Mouse (Mus musculus): ENCODE measurements around the gene Olfr1043. TPM values are rescaled to one million over a fixed set of nuclear protein-coding genes. Genes with fewer than 3 reads are reported as not detected.

Olfr1043 gene
- polyA plus RNA-seq (2015; fragmentation: Illumina TruSeq; extraction: RNeasy Lipid Tissue Mini Kit (QIAGEN cat#74804); ENCODE audit: insufficient read depth, low replicate concordance) = not detected

GRCm38 (mm10) chr2:86167422-86167821, at the start of gene Olfr1043:
Gene Olfr1043 (minus strand): TSS chr2:86167522.

GRCm38 (mm10) chr2:86202909-86203308, 35.6 kb upstream of the Olfr1043 start, which contains the start of gene Olfr1045:
Gene Olfr1045 (minus strand): TSS chr2:86203009.

GRCm38 (mm10) chr2:86185583-86185982, 18.3 kb upstream of the Olfr1043 start, which contains the start of gene Olfr52:
Gene Olfr52 (minus strand): TSS chr2:86185683.

GRCm38 (mm10) chr2:86177720-86178119, 10.4 kb upstream of the Olfr1043 start, which contains the start of gene Olfr1044:
Gene Olfr1044 (minus strand): TSS chr2:86177820.

GRCm38 (mm10) chr2:86161738-86162137, 5.6 kb downstream of the Olfr1043 start, which contains the start of gene Olfr1042:
Gene Olfr1042 (minus strand): TSS chr2:86161838.

GRCm38 (mm10) chr2:86146632-86147031, 20.7 kb downstream of the Olfr1043 start, which contains the start of gene Olfr1040:
Gene Olfr1040 (minus strand): TSS chr2:86146732.

GRCm38 (mm10) chr2:86135828-86136227, 31.5 kb downstream of the Olfr1043 start, which contains the start of gene Olfr1039:
Gene Olfr1039 (minus strand): TSS chr2:86135928.

Other genes starting within 250 kb of the Olfr1043 start
- gene Olfr1026, start 246.0 kb downstream of the Olfr1043 start, polyA plus RNA-seq (2015; fragmentation: Illumina TruSeq; extraction: RNeasy Lipid Tissue Mini Kit (QIAGEN cat#74804); ENCODE audit: insufficient read depth, low replicate concordance) = not detected
- gene Olfr1028, start 217.1 kb downstream of the Olfr1043 start, polyA plus RNA-seq (2015; fragmentation: Illumina TruSeq; extraction: RNeasy Lipid Tissue Mini Kit (QIAGEN cat#74804); ENCODE audit: insufficient read depth, low replicate concordance) = not detected
- not detected for gene Olfr1029, start 193.6 kb downstream of the Olfr1043 start, polyA plus RNA-seq (2015; fragmentation: Illumina TruSeq; extraction: RNeasy Lipid Tissue Mini Kit (QIAGEN cat#74804); ENCODE audit: insufficient read depth, low replicate concordance)
- gene Olfr1030, start 188.2 kb downstream of the Olfr1043 start, polyA plus RNA-seq (2015; fragmentation: Illumina TruSeq; extraction: RNeasy Lipid Tissue Mini Kit (QIAGEN cat#74804); ENCODE audit: insufficient read depth, low replicate concordance) = not detected
- gene Olfr1031, start 177.2 kb downstream of the Olfr1043 start, polyA plus RNA-seq (2015; fragmentation: Illumina TruSeq; extraction: RNeasy Lipid Tissue Mini Kit (QIAGEN cat#74804); ENCODE audit: insufficient read depth, low replicate concordance) = not detected
- gene Olfr1032, start 162.0 kb downstream of the Olfr1043 start, polyA plus RNA-seq (2015; fragmentation: Illumina TruSeq; extraction: RNeasy Lipid Tissue Mini Kit (QIAGEN cat#74804); ENCODE audit: insufficient read depth, low replicate concordance) = not detected
- 3.5 TPM for gene Olfr1033, start 146.9 kb downstream of the Olfr1043 start, polyA plus RNA-seq (2015; fragmentation: Illumina TruSeq; extraction: RNeasy Lipid Tissue Mini Kit (QIAGEN cat#74804); ENCODE audit: insufficient read depth, low replicate concordance)
- 0.54 TPM for gene Olfr1034, start 121.7 kb downstream of the Olfr1043 start, polyA plus RNA-seq (2015; fragmentation: Illumina TruSeq; extraction: RNeasy Lipid Tissue Mini Kit (QIAGEN cat#74804); ENCODE audit: insufficient read depth, low replicate concordance)
- not detected for gene Olfr1036, start 93.5 kb downstream of the Olfr1043 start, polyA plus RNA-seq (2015; fragmentation: Illumina TruSeq; extraction: RNeasy Lipid Tissue Mini Kit (QIAGEN cat#74804); ENCODE audit: insufficient read depth, low replicate concordance)
- gene Olfr1037, start 80.1 kb downstream of the Olfr1043 start, polyA plus RNA-seq (2015; fragmentation: Illumina TruSeq; extraction: RNeasy Lipid Tissue Mini Kit (QIAGEN cat#74804); ENCODE audit: insufficient read depth, low replicate concordance) = not detected
- gene Olfr1039, start 31.6 kb downstream of the Olfr1043 start, polyA plus RNA-seq (2015; fragmentation: Illumina TruSeq; extraction: RNeasy Lipid Tissue Mini Kit (QIAGEN cat#74804); ENCODE audit: insufficient read depth, low replicate concordance) = not detected
- gene Olfr1040, start 20.8 kb downstream of the Olfr1043 start, polyA plus RNA-seq (2015; fragmentation: Illumina TruSeq; extraction: RNeasy Lipid Tissue Mini Kit (QIAGEN cat#74804); ENCODE audit: insufficient read depth, low replicate concordance) = not detected
- not detected for gene Olfr1042, start 5.7 kb downstream of the Olfr1043 start, polyA plus RNA-seq (2015; fragmentation: Illumina TruSeq; extraction: RNeasy Lipid Tissue Mini Kit (QIAGEN cat#74804); ENCODE audit: insufficient read depth, low replicate concordance)
- not detected for gene Olfr1044, start 10.3 kb upstream of the Olfr1043 start, polyA plus RNA-seq (2015; fragmentation: Illumina TruSeq; extraction: RNeasy Lipid Tissue Mini Kit (QIAGEN cat#74804); ENCODE audit: insufficient read depth, low replicate concordance)
- gene Olfr52, start 18.2 kb upstream of the Olfr1043 start, polyA plus RNA-seq (2015; fragmentation: Illumina TruSeq; extraction: RNeasy Lipid Tissue Mini Kit (QIAGEN cat#74804); ENCODE audit: insufficient read depth, low replicate concordance) = not detected
- not detected for gene Olfr1045, start 35.5 kb upstream of the Olfr1043 start, polyA plus RNA-seq (2015; fragmentation: Illumina TruSeq; extraction: RNeasy Lipid Tissue Mini Kit (QIAGEN cat#74804); ENCODE audit: insufficient read depth, low replicate concordance)
- not detected for gene Olfr1046, start 51.8 kb upstream of the Olfr1043 start, polyA plus RNA-seq (2015; fragmentation: Illumina TruSeq; extraction: RNeasy Lipid Tissue Mini Kit (QIAGEN cat#74804); ENCODE audit: insufficient read depth, low replicate concordance)
- not detected for gene Olfr1047, start 63.9 kb upstream of the Olfr1043 start, polyA plus RNA-seq (2015; fragmentation: Illumina TruSeq; extraction: RNeasy Lipid Tissue Mini Kit (QIAGEN cat#74804); ENCODE audit: insufficient read depth, low replicate concordance)
- not detected for gene Olfr1048, start 72.8 kb upstream of the Olfr1043 start, polyA plus RNA-seq (2015; fragmentation: Illumina TruSeq; extraction: RNeasy Lipid Tissue Mini Kit (QIAGEN cat#74804); ENCODE audit: insufficient read depth, low replicate concordance)
- gene Olfr1049, start 90.8 kb upstream of the Olfr1043 start, polyA plus RNA-seq (2015; fragmentation: Illumina TruSeq; extraction: RNeasy Lipid Tissue Mini Kit (QIAGEN cat#74804); ENCODE audit: insufficient read depth, low replicate concordance) = not detected
- not detected for gene Olfr1051, start 111.6 kb upstream of the Olfr1043 start, polyA plus RNA-seq (2015; fragmentation: Illumina TruSeq; extraction: RNeasy Lipid Tissue Mini Kit (QIAGEN cat#74804); ENCODE audit: insufficient read depth, low replicate concordance)
- not detected for gene Olfr1052, start 124.9 kb upstream of the Olfr1043 start, polyA plus RNA-seq (2015; fragmentation: Illumina TruSeq; extraction: RNeasy Lipid Tissue Mini Kit (QIAGEN cat#74804); ENCODE audit: insufficient read depth, low replicate concordance)
- not detected for gene Olfr1053, start 147.8 kb upstream of the Olfr1043 start, polyA plus RNA-seq (2015; fragmentation: Illumina TruSeq; extraction: RNeasy Lipid Tissue Mini Kit (QIAGEN cat#74804); ENCODE audit: insufficient read depth, low replicate concordance)
- not detected for gene Olfr1054, start 167.9 kb upstream of the Olfr1043 start, polyA plus RNA-seq (2015; fragmentation: Illumina TruSeq; extraction: RNeasy Lipid Tissue Mini Kit (QIAGEN cat#74804); ENCODE audit: insufficient read depth, low replicate concordance)
- gene Olfr1055, start 182.8 kb upstream of the Olfr1043 start, polyA plus RNA-seq (2015; fragmentation: Illumina TruSeq; extraction: RNeasy Lipid Tissue Mini Kit (QIAGEN cat#74804); ENCODE audit: insufficient read depth, low replicate concordance) = not detected
- gene Olfr1056, start 194.9 kb upstream of the Olfr1043 start, polyA plus RNA-seq (2015; fragmentation: Illumina TruSeq; extraction: RNeasy Lipid Tissue Mini Kit (QIAGEN cat#74804); ENCODE audit: insufficient read depth, low replicate concordance) = not detected
- gene Olfr1057, start 210.9 kb upstream of the Olfr1043 start, polyA plus RNA-seq (2015; fragmentation: Illumina TruSeq; extraction: RNeasy Lipid Tissue Mini Kit (QIAGEN cat#74804); ENCODE audit: insufficient read depth, low replicate concordance) = not detected
- not detected for gene Olfr1058, start 221.0 kb upstream of the Olfr1043 start, polyA plus RNA-seq (2015; fragmentation: Illumina TruSeq; extraction: RNeasy Lipid Tissue Mini Kit (QIAGEN cat#74804); ENCODE audit: insufficient read depth, low replicate concordance)
- not detected for gene Olfr1061, start 246.5 kb upstream of the Olfr1043 start, polyA plus RNA-seq (2015; fragmentation: Illumina TruSeq; extraction: RNeasy Lipid Tissue Mini Kit (QIAGEN cat#74804); ENCODE audit: insufficient read depth, low replicate concordance)